Mouse (Mus musculus): Measurements from ENCODE around the gene Cebpe.

The Cebpe gene

DNA sequence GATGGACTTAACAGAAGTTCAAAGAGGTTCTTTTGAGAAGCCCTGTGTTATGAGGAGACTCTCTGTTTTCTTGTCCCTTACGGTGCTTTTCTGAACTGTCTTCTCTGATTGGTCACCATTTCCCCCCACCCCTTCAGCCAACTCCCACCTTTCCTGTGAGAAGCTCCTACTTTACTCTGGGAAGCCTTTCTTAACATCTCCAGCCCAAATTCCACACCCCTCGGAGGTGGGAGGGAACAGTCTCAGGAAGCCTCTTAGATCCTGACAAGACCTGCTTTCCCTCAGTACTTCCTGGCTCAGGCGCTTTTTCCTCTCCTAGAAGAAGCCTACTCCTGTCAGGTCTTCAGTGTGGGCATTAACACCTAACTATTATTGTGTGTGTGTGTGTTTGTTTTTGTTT, 12.4 kb downstream of the Cebpe start:
- ChIA-PET CTCF (interaction anchor here in 2 of 4 experiments (0.8 to 2.2 kb wide), 5 partner anchors 30 to 100 kb away, joined by 3 to 7 read pairs (median 4); no protein-coding TSS in a partner anchor), POLR2A (interaction anchor here in 3 of 4 experiments (0.5 to 4.3 kb wide), 10 partner anchors 10 to 392 kb away, joined by 3 to 18 read pairs (median 3); partner anchors contain the start of genes 1700123O20Rik (in 3 of the 3), Acin1 (in 2 of the 3) and Haus4 (in 1 of the 3))

GRCm38 (mm10) chr14:54698733-54699132, 13.2 kb downstream of the Cebpe start, which contains the start of gene Gm29776:
Gene Gm29776 (minus strand): TSS chr14:54698833.
- ChIA-PET POLR2A (interaction anchor here in 2 of 4 experiments (1.0 to 4.3 kb wide), 3 partner anchors 12 to 144 kb away, joined by 3 to 18 read pairs (median 7); partner anchors contain the start of genes 1700123O20Rik (in 2 of the 2), Acin1 (in 2 of the 2) and Haus4 (in 1 of the 2)), CTCF (interaction anchor here in 2 of 4 experiments (0.6 to 2.2 kb wide), 5 partner anchors 48 to 658 kb away, joined by 3 to 7 read pairs (median 4); no protein-coding TSS in a partner anchor)

DNA sequence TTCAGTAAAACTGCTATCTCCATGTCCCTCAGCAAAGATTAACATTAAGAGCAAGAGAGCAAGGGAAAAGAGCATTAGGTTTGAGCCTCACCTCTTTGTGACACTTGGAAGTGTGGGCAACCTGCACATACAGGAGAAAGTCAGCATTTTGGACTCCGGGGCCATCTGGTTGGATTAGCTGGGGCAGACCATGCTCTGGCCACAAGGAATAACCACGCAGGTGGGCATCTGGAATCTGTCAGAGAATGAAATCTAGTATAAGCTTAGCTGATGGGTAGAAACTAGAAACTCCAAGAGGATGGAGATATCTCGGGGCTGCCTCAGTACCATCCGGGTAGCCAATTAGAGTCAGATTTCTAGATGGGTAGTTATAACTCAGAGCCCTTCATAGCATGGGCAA, 15.2 kb downstream of the Cebpe start:
- POLR2A ChIA-PET, result interaction anchor here in 3 of 4 experiments (1.1 to 3.5 kb wide), 5 partner anchors 10 to 79 kb away, joined by 3 to 15 read pairs (median 4); partner anchors contain the start of genes 1700123O20Rik (in 3 of the 3), Acin1 (in 3 of the 3) and Psmb5 (in 1 of the 3)
- CTCF ChIA-PET, result interaction anchor here in 1 of 4 experiments (0.6 to 1.0 kb wide), 2 partner anchors 11 to 17 kb away, joined by 4 read pairs; partner anchors contain the start of genes 1700123O20Rik and Acin1

GRCm38 (mm10) chr14:54695042-54695441, 16.9 kb downstream of the Cebpe start:
- POLR2A ChIA-PET, result interaction anchor here in 3 of 4 experiments (0.6 to 3.5 kb wide), 6 partner anchors 9 to 216 kb away, joined by 3 to 15 read pairs (median 5); partner anchors contain the start of genes 1700123O20Rik (in 2 of the 3) and Acin1 (in 2 of the 3)
- CTCF ChIA-PET, result interaction anchor here in 3 of 4 experiments (0.6 to 2.6 kb wide), 7 partner anchors 9 to 171 kb away, joined by 3 to 11 read pairs (median 5); partner anchors contain the start of genes 1700123O20Rik (in 1 of the 3), Acin1 (in 1 of the 3) and Cdh24 (in 1 of the 3)

DNA sequence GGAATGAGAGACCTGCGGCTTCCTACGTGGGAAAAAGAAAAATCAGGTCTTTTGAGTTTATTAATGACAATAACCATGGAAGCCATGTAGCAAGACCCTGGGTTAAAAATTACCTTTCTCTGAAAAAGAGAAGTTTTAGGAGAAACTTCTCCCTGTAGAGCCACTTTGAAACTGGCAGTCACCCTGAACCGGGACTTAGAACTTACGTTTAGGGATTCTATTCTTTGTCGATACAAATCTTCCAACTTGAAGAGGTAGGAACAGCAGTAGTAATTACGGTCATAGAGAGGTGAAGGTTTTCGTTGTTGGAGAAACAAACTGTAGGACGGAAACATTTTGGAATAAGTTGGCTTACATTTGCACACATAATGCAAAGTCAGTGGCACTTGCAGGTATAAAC, 24.7 kb downstream of the Cebpe start:
- CTCF ChIA-PET, result interaction anchor here in 3 of 4 experiments (0.5 to 2.1 kb wide), 8 partner anchors 18 to 163 kb away, joined by 3 to 28 read pairs (median 4); partner anchors contain the start of gene Cdh24 (in 1 of the 3)
- POLR2A ChIA-PET, result interaction anchor here in 3 of 4 experiments (0.6 to 2.4 kb wide), 46 partner anchors 8 to 464 kb away, joined by 3 to 18 read pairs (median 7); partner anchors contain the start of genes Cdh24 (in 2 of the 3), Cebpe (in 2 of the 3), Gm29776 (in 2 of the 3) and Psmb5 (in 2 of the 3)

- ChIA-PET CTCF (interaction anchor here (0.5 to 2.1 kb wide), 32 partner anchors 8 to 273 kb away, joined by 3 to 28 read pairs (median 4); partner anchors contain the start of genes Cdh24 (in 2 of the 4), 4931414P19Rik (in 1 of the 4), Gm17606 (in 1 of the 4) and Slc7a7 (in 1 of the 4)), POLR2A (interaction anchor here (0.6 to 2.4 kb wide), 99 partner anchors 8 to 463 kb away, joined by 3 to 18 read pairs (median 4); partner anchors contain the start of genes Psmb5 (in 3 of the 4), Cdh24 (in 2 of the 4), Cebpe (in 2 of the 4) and Efs (in 2 of the 4))
Measured at GRCm38 (mm10) chr14:54686522-54687143, 25.3 kb downstream of the Cebpe start, which contains the start of gene Acin1. Gene Acin1 (minus strand): TSS chr14:54686931.

GRCm38 (mm10) chr14:54686063-54686521, 25.9 kb downstream of the Cebpe start, which contains the start of gene 1700123O20Rik:
Gene 1700123O20Rik (plus strand): TSS chr14:54686216.
- ChIA-PET POLR2A (interaction anchor here (0.6 to 2.4 kb wide), 99 partner anchors 9 to 447 kb away, joined by 3 to 18 read pairs (median 4); partner anchors contain the start of genes Psmb5 (in 3 of the 4), 4931414P19Rik (in 2 of the 4), Cdh24 (in 2 of the 4) and Efs (in 2 of the 4)), CTCF (interaction anchor here (0.5 to 2.1 kb wide), 32 partner anchors 9 to 273 kb away, joined by 3 to 28 read pairs (median 4); partner anchors contain the start of genes Cdh24 (in 2 of the 4), 4931414P19Rik (in 1 of the 4), Gm17606 (in 1 of the 4) and Slc7a7 (in 1 of the 4))

GRCm38 (mm10) chr14:54685471-54685870, 26.5 kb downstream of the Cebpe start:
- CTCF ChIA-PET, result interaction anchor here in 3 of 4 experiments (0.5 to 2.1 kb wide), 15 partner anchors 11 to 144 kb away, joined by 3 to 28 read pairs (median 4); partner anchors contain the start of genes Cdh24 (in 2 of the 3), 4931414P19Rik (in 1 of the 3) and Gm17606 (in 1 of the 3)
- POLR2A ChIA-PET, result interaction anchor here (0.6 to 2.4 kb wide), 63 partner anchors 9 to 432 kb away, joined by 3 to 18 read pairs (median 5); partner anchors contain the start of genes Gm29776 (in 2 of the 4), Haus4 (in 2 of the 4), Psmb5 (in 2 of the 4) and 4931414P19Rik (in 1 of the 4)

GRCm38 (mm10) chr14:54682396-54682795, 29.6 kb downstream of the Cebpe start:
- CTCF ChIA-PET, result interaction anchor here in 2 of 4 experiments (0.5 to 3.0 kb wide), 5 partner anchors 23 to 176 kb away, joined by 3 to 10 read pairs (median 3); no protein-coding TSS in a partner anchor

DNA sequence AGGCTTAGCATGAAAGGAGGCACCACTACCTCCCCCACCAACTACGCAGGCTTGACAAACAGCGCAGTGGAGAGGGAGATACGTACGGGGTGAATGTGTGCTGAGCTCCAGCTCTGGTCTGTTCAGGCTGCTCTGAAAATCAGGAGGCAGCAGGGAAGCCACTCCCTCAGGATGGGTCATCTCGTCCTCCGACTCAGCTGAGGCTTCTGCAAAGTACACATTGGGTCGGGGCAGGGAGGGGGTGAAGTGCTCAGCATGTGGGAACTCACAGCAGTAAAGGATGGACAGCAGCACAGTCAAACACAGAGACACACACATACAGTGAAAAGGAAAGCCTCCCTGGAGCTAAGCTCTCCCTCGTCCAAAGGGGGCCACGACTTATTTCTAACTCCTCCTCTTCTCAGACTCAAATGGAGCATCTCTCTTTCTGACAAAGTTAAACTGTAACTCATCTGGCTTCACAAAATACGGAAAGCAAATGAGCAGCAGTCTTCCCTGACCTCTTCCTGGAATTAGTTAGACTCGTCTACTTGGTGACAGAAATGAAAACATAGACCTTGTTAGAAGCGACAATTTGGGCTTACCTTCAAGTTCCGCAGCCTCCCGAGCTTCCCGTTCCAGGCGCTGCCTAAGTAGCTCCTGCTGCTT, 33.2 kb downstream of the Cebpe start:
- POLR2A ChIA-PET, result interaction anchor here in 3 of 4 experiments (0.6 to 2.6 kb wide), 15 partner anchors 9 to 187 kb away, joined by 3 to 15 read pairs (median 3); partner anchors contain the start of gene Prmt5 (in 1 of the 3)
- CTCF ChIA-PET, result interaction anchor here (0.5 to 2.6 kb wide), 10 partner anchors 9 to 187 kb away, joined by 3 to 14 read pairs (median 4); no protein-coding TSS in a partner anchor

More at GRCm38 (mm10) chr14:54682396-54682795, 29.6 kb downstream of the Cebpe start:
- POLR2A ChIA-PET, result interaction anchor here in 1 of 4 experiments (1.0 to 2.9 kb wide), 5 partner anchors 8 to 27 kb away, joined by 3 to 10 read pairs (median 5); no protein-coding TSS in a partner anchor

- ChIA-PET CTCF (interaction anchor here in 2 of 4 experiments (0.7 to 1.0 kb wide), 2 partner anchors 17 to 22 kb away, joined by 3 to 5 read pairs; no protein-coding TSS in a partner anchor), POLR2A (interaction anchor here (0.6 to 3.2 kb wide), 7 partner anchors 10 to 257 kb away, joined by 3 to 17 read pairs (median 4); partner anchors contain the start of genes 1700123O20Rik (in 3 of the 4) and Acin1 (in 3 of the 4))
Measured at GRCm38 (mm10) chr14:54676290-54676689, 35.7 kb downstream of the Cebpe start.

GRCm38 (mm10) chr14:54674317-54674716, 37.7 kb downstream of the Cebpe start:
- CTCF ChIA-PET, result interaction anchor here in 2 of 4 experiments (1.0 to 2.0 kb wide), 3 partner anchors 15 to 169 kb away, joined by 3 to 8 read pairs (median 4); no protein-coding TSS in a partner anchor

GRCm38 (mm10) chr14:54669381-54669780, 42.6 kb downstream of the Cebpe start:
- ChIA-PET CTCF (interaction anchor here (0.5 to 3.0 kb wide), 56 partner anchors 8 to 605 kb away, joined by 3 to 51 read pairs (median 4); partner anchors contain the start of genes 1700123O20Rik (in 2 of the 4), Acin1 (in 2 of the 4), Cdh24 (in 2 of the 4) and Cebpe (in 1 of the 4)), POLR2A (interaction anchor here in 3 of 4 experiments (0.6 to 2.9 kb wide), 22 partner anchors 9 to 116 kb away, joined by 3 to 20 read pairs (median 4); partner anchors contain the start of genes 1700123O20Rik (in 3 of the 3), Acin1 (in 2 of the 3), Haus4 (in 1 of the 3) and Psmb5 (in 1 of the 3))

More at GRCm38 (mm10) chr14:54674317-54674716, 37.7 kb downstream of the Cebpe start:
- POLR2A ChIA-PET, result interaction anchor here (0.5 to 3.2 kb wide), 10 partner anchors 9 to 126 kb away, joined by 3 to 17 read pairs (median 4); partner anchors contain the start of genes 1700123O20Rik (in 2 of the 4) and Acin1 (in 2 of the 4)

DNA sequence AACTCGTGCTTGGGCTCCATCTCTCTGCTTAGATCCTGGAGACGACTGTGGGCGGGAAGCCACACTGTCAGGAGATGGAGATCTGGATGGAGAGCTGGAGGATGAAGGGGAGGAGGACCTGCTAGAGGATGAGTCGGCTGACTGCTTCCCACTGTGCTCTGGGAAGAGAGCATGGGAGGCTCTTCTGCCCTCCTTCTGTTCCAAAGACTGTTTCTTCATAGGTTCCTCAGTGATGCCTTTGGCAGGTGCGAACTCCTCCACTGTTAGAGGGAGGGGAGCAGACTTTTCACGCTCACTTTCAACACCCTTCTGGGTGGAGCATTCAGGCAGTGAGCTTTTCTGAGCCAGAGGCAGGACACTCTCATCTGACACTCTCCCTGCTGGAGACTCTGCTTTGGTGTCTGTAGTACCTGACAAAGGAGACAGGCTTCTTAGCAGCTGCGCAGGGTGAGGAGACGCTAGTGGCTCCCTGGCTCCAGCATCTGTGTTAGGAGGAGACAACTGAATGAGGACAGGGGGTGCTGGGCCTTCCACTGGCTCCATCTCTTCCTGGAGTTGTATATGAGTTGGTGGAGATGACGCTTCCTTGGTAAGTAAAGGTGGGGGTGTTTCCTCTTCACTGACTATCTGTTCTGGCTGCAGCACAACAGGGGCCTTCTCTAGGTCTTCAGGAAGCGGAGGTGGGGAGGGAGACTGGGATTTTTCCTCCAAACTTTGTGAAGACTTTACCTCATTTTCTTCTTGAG, 47.3 kb downstream of the Cebpe start:
- ChIA-PET CTCF (interaction anchor here in 3 of 4 experiments (0.7 to 2.7 kb wide), 4 partner anchors 11 to 57 kb away, joined by 3 to 9 read pairs (median 4); no protein-coding TSS in a partner anchor), POLR2A (interaction anchor here in 2 of 4 experiments (0.6 to 1.5 kb wide), 8 partner anchors 11 to 53 kb away, joined by 3 to 5 read pairs (median 3); partner anchors contain the start of genes 1700123O20Rik (in 2 of the 2) and Acin1 (in 1 of the 2))

Data from embryonic stem cell, embryonic (primary cell).